13 mouse cellular contexts compared by ENCODE assay signal in genomic region chr12:3844335-3844734, GRCm38 (mm10). TPM values are rescaled to one million over a fixed set of nuclear protein-coding genes. Genes with fewer than 3 reads are reported as not detected.
A peak's percentile ranks its signal among the peaks of the same experiment; 100 is the strongest.
DNase-seq lines count a peak whose midpoint lies in the region; ATAC-seq and TF ChIP-seq lines count a peak whose summit lies in the region.
"Had no signal": no experiment of that assay in that cellular context is flagged by ENCODE, and none has a peak within 500 bp of the region (broad histone marks: within the 10 kb centered on the region; RNA-seq: fewer than 3 reads in every experiment).

No protein-coding gene starts in this region.

- ATAC-seq in lung, embryonic 14.5 days (ENCODE audit: insufficient read depth) = 0 out of 2 replicates have a peak, but pooled peaks have one; percentile 7
- ATAC-seq in intestine, embryonic 14.5 days (replicated peaks; ENCODE audit: low FRiP score, low TSS enrichment, low read depth) = no peak
- no peak for ATAC-seq in forebrain, embryonic 16.5 days

- H3K36me3 ChIP-seq in lung, embryonic 14.5 days (ENCODE audit: insufficient read depth) = peaks cover 60% of the 10 kb centered on the region
- H3K36me3 ChIP-seq in intestine, embryonic 14.5 days (ENCODE audit: control insufficient read depth, insufficient read depth, low read length) = peaks cover 63% of the 10 kb centered on the region
- H3K36me3 ChIP-seq in forebrain, embryonic 16.5 days (ENCODE audit: control insufficient read depth, insufficient read depth) = no peaks in the 10 kb centered on the region

- H3K27me3 ChIP-seq in lung, embryonic 14.5 days (ENCODE audit: insufficient read depth, low read length) = no peaks in the 10 kb centered on the region
- no peaks in the 10 kb centered on the region for H3K27me3 ChIP-seq in intestine, embryonic 14.5 days (replicated peaks; ENCODE audit: control insufficient read depth, insufficient read depth, low read length)
- H3K27me3 ChIP-seq in forebrain, embryonic 16.5 days (replicated peaks; ENCODE audit: control insufficient read depth, insufficient read depth, low read length) = no peaks in the 10 kb centered on the region

- H3K4me2 ChIP-seq in lung, embryonic 14.5 days = no peak overlapping the region
- H3K4me2 ChIP-seq in intestine, embryonic 14.5 days (ENCODE audit: low read length) = no peak overlapping the region
- no peak overlapping the region for H3K4me2 ChIP-seq in forebrain, embryonic 16.5 days (ENCODE audit: low read length)

- no peaks in the 10 kb centered on the region for H3K9me3 ChIP-seq in lung, embryonic 14.5 days (ENCODE audit: low read depth, low read length)
- H3K9me3 ChIP-seq in intestine, embryonic 14.5 days (ENCODE audit: control insufficient read depth, low read length) = no peaks in the 10 kb centered on the region
- no peaks in the 10 kb centered on the region for H3K9me3 ChIP-seq in forebrain, embryonic 16.5 days (ENCODE audit: control insufficient read depth, low read length)

- no peak overlapping the region for H3K4me3 ChIP-seq in lung, embryonic 14.5 days (ENCODE audit: low read depth, low read length)
- H3K4me3 ChIP-seq in intestine, embryonic 14.5 days (ENCODE audit: low read depth, low read length) = no peak overlapping the region
- no peak overlapping the region for H3K4me3 ChIP-seq in olfactory bulb, adult 2 months (ENCODE audit: insufficient read depth, low read depth, low read length)
- no peak overlapping the region for H3K4me3 ChIP-seq in forebrain, embryonic 16.5 days (replicated peaks; ENCODE audit: low read length)
- H3K4me3 ChIP-seq: erythroblast, embryonic 14.5 days had no signal

- no peak for TF ChIP-seq POLR2A in olfactory bulb, adult 2 months (IDR thresholded peaks at IDR 0.05; ENCODE audit: insufficient read depth, low read depth, low read length)

- 67% methylated on average over 5 of the region's 5 CpGs for WGBS in lung, embryonic 14.5 days
- WGBS in intestine, embryonic 14.5 days = 68% methylated on average over 5 of the region's 5 CpGs
- WGBS in olfactory bulb, adult 2 months = 70% methylated on average over 5 of the region's 5 CpGs
- 86% methylated on average over 5 of the region's 5 CpGs for WGBS in forebrain, embryonic 16.5 days

- DNase-seq in heart, adult 18-20 months = peak; percentile 37 to 52
- DNase-seq in heart, adult 9 months (ENCODE audit: low spot score in 2 of 2) = no peak
- DNase-seq in lung, embryonic 14.5 days = no peak
- DNase-seq in lung, adult 18-20 months = no peak
- DNase-seq in intestine, embryonic 14.5 days (ENCODE audit: low spot score) = no peak
- no peak for DNase-seq in embryo, embryonic 10 days (ENCODE audit: low spot score)
- DNase-seq: adrenal gland, adult 8-10 months; B cell, adult 2 months; cerebellum, adult 18-20 months; right cerebral cortex, adult 18-20 months had no signal

- no peak for TF ChIP-seq CTCF in lung, embryonic 14.5 days (IDR thresholded peaks at IDR 0.05; ENCODE audit: low read depth)
- TF ChIP-seq CTCF in olfactory bulb, adult 2 months (IDR thresholded peaks at IDR 0.05; ENCODE audit: insufficient read depth, low read depth, low read length) = no peak

- no peaks in the 10 kb centered on the region; the same call in 1 of the 2 replicates for H3K4me1 ChIP-seq in lung, embryonic 14.5 days (ENCODE audit: insufficient read depth)
- H3K4me1 ChIP-seq in intestine, embryonic 14.5 days (replicated peaks; ENCODE audit: control insufficient read depth, insufficient read depth, low read length) = peaks cover 23% of the 10 kb centered on the region
- H3K4me1 ChIP-seq in olfactory bulb, adult 2 months (ENCODE audit: control insufficient read depth, insufficient read depth, low read length) = peaks cover 35% of the 10 kb centered on the region
- peaks cover 14% of the 10 kb centered on the region for H3K4me1 ChIP-seq in forebrain, embryonic 16.5 days (replicated peaks; ENCODE audit: control insufficient read depth, insufficient read depth, low read length)

- H3K27ac ChIP-seq in lung, embryonic 14.5 days (ENCODE audit: low read depth) = no peak overlapping the region
- H3K27ac ChIP-seq in intestine, embryonic 14.5 days (ENCODE audit: low read depth) = peak overlapping the region; percentile 80; the same call in 1 of the 2 replicates
- 0 out of 2 replicates have a peak overlapping the region, but pooled peaks have one; percentile 2 for H3K27ac ChIP-seq in olfactory bulb, adult 2 months (ENCODE audit: insufficient read depth, low read depth, low read length)
- no peak overlapping the region for H3K27ac ChIP-seq in forebrain, embryonic 16.5 days (ENCODE audit: low read length)

- H3K9ac ChIP-seq in lung, embryonic 14.5 days = no peak overlapping the region
- no peak overlapping the region for H3K9ac ChIP-seq in intestine, embryonic 14.5 days (ENCODE audit: low read length)
- no peak overlapping the region for H3K9ac ChIP-seq in forebrain, embryonic 16.5 days (replicated peaks; ENCODE audit: low read depth, low read length)

RNA-seq across cellular contexts. Expression of gene Dnmt3a, which starts 38.5 kb away (rescaled TPM):
- 10 to 100 TPM; 38.8 to 42.4 TPM for total RNA-seq in heart, adult 18-20 months (2021)
- 88.0 and 95.5 TPM in 2 replicates for polyA plus RNA-seq in lung, embryonic 14.5 days (2014; fragmentation: Nextera tagmentation; extraction: Ambion mirVana)
- 63.4 and 69.3 TPM in 2 replicates for polyA plus RNA-seq in intestine, embryonic 14.5 days (2014; fragmentation: Nextera tagmentation; extraction: Ambion mirVana)
- polyA plus RNA-seq in olfactory bulb, adult 2 months (2012; ENCODE audit: insufficient read depth, insufficient read length, low replicate concordance, missing spikeins) = not detected in 2 replicates
- polyA plus RNA-seq in forebrain, embryonic 16.5 days (2015; fragmentation: Nextera tagmentation; extraction: Ambion mirVana) = 86.3 and 86.6 TPM in 2 replicates

Comparison
In these comparisons a context has a peak if more than half of its experiments do, and no peak if none do; other contexts are left out.
1. DNase-seq: peak in heart, adult 18-20 months (2 of 2); none in heart, adult 9 months (0 of 2), lung, embryonic 14.5 days (single experiment), lung, adult 18-20 months (0 of 2), intestine, embryonic 14.5 days (single experiment) and embryo, embryonic 10 days (single experiment).
2. H3K27ac ChIP-seq: peak in intestine, embryonic 14.5 days (single experiment) and olfactory bulb, adult 2 months (single experiment); none in lung, embryonic 14.5 days (single experiment) and forebrain, embryonic 16.5 days (single experiment).